Mouse (Mus musculus): Measurements from ENCODE around the gene Fgfr2.

GRCm38 (mm10) chr7:131112486-131112885 lies 2010.7 kb downstream of the Fgfr2 start:
- peak; percentile 81; the same call in 1 of the 2 replicates for TF ChIP-seq CTCF (IDR thresholded peaks at IDR 0.05; ENCODE audit: extremely low read depth, insufficient read length, insufficient replicate concordance, low read depth, low read length)
- no peak for TF ChIP-seq POLR2A (IDR thresholded peaks at IDR 0.05; ENCODE audit: low read depth, low read length)

Measured in small intestine, adult 2 months (tissue).